Mouse (Mus musculus) naive thymus-derived CD4-positive, alpha-beta T cell, adult 5 months (primary cell): Measurements from ENCODE around the gene Pirt. TPM values are rescaled to one million over a fixed set of nuclear protein-coding genes. Genes with fewer than 3 reads are reported as not detected.

ENCODE experiments used
- polyA plus RNA-seq: library from polyadenylated mRNA; unstranded; fragments of 100-300 nt; shearing (Covaris generic); gene quantifications from one replicate; pipeline ENCODE4 v1.2.1, GENCODE M21; 2017

Gene Pirt
- not detected for polyA plus RNA-seq

DNA sequence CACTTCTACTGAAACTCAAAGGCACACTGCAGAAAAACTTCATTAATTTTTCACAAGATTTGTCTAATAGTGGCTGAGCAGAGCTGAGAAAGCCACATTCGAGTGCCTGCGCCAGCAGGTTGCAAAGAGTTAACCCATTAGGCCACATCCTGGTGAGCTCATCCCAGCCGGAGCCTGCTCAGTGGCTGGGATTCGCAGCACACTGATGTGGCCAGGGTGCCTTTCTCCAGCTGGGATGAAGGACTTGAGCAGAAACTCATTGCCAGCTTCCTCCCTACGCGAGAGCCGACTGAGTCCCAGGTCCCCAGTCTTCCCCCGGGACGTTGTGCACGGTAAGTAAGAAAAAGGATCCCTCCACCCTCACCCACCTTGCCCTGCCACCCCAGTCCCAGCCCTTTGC, at the start of gene Pirt:
Pirt (plus strand) TSS at position 171 of the 400 bp plus-strand sequence.

DNA sequence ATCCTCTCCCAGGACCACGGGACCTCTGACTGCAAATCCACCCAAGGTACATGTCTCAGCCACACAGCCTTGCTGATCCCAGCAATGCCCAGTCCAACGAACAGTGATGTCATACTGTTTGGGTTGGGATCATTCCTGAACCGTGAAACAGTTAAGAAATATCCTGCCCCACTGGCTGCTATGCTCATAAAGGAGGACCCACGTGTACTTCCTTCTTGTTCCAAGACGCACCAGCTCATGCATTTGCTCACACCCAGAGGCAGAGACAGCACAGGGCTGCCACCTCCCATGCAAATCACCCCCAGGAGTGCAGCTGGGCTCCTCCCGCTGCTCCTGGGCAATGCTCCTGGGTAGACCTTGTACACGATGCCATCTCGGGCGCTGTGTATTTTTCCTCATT, 44.5 kb downstream of the Pirt start, which contains the start of gene Tmem238l:
Tmem238l (plus strand) TSS at position 336 of the 400 bp plus-strand sequence.

Other genes with a start within 250 kb of the Pirt start
- gene Tmem238l, start 44.7 kb downstream of the Pirt start, polyA plus RNA-seq: not detected
- 0.51 TPM for gene Tmem220, start 113.2 kb downstream of the Pirt start, polyA plus RNA-seq
- gene Adprm, start 140.6 kb downstream of the Pirt start, polyA plus RNA-seq: 41.1 TPM
- 8.2 TPM for gene Sco1, start 140.7 kb downstream of the Pirt start, polyA plus RNA-seq
- 0.07 TPM for gene Myh3, start 166.3 kb downstream of the Pirt start, polyA plus RNA-seq